Mouse (Mus musculus): ENCODE measurements around the gene Lhcgr.

GRCm38 (mm10) chr17:88763396-88764135, 28.2 kb downstream of the Lhcgr start:
- no peak for TF ChIP-seq POLR2A (IDR thresholded peaks at IDR 0.05; ENCODE audit: insufficient read depth, low read depth, low read length)
- no peak for TF ChIP-seq CTCF (IDR thresholded peaks at IDR 0.05; ENCODE audit: insufficient read depth, low read depth, low read length)
